Mouse (Mus musculus): ENCODE data around the gene Cst10. TPM values are rescaled to one million over a fixed set of nuclear protein-coding genes. Genes with fewer than 3 reads are reported as not detected.

The Cst10 gene
- not detected in 2 replicates for polyA plus RNA-seq (2016; fragmentation: Nextera tagmentation; extraction: Ambion mirVana)

DNA sequence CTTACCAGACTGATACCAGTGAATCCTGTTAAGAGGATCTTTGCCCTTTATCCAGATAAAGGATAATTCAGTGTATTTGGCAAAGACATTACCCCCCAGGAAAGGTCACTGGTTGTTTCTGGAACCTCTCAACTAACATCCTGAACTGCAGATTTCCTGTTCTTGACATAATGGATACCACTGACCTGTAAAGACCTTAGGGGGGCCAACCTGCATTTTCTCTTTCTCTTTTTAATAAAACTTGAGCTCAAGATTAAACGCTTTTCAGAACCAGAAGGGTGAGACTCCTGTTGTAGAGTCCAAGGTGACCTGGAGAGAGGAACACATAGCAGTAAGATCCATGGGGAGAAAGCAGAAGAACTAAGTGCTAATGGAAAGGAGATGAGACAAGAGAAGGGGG is at the start of gene Cst10:
Gene Cst10, plus strand, starts transcription at position 301 of the 400 bp plus-strand sequence.
- Histone ChIP-seq H3K27me3 (no peaks in the 10 kb centered on the region), H3K36me3 (replicated peaks) (no peaks in the 10 kb centered on the region), H3K4me1 (no peaks in the 10 kb centered on the region), H3K27ac (no peak within 1 kb of the TSS), H3K4me3 (replicated peaks) (no peak within 1 kb of the TSS), H3K4me2 (no peak within 1 kb of the TSS), H3K9ac (no peak within 1 kb of the TSS), H3K9me3 (no peaks in the 10 kb centered on the region)
- no peak for ATAC-seq (ENCODE audit: low FRiP score)
- WGBS = 87% methylated on average over 1 of the region's 1 CpGs

DNA sequence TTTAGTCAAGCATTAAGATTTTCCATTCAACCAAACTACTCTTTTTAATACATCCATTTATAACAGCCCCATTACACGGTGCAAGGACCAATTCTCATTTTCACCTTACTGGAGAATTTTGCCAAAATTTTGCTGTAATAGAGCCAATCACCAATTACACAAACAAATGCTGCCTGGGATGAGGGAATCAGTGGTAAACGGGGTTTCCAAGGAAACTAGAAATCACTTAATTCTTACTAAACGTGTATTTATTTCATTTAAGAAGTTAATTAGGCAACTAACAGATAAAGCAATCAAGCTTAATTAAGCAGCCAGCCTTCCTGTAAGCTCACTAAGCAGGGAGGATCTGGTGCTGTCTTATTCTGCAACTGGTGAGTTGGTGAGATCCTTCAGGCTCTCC is 11.9 kb upstream of the Cst10 start:
- Histone ChIP-seq H3K27ac (no peak overlapping the region), H3K4me3 (replicated peaks) (no peak overlapping the region), H3K4me1 (no peaks in the 10 kb centered on the region), H3K9ac (no peak overlapping the region), H3K27me3 (no peaks in the 10 kb centered on the region), H3K4me2 (no peak overlapping the region), H3K36me3 (replicated peaks) (no peaks in the 10 kb centered on the region), H3K9me3 (no peaks in the 10 kb centered on the region)
- 42% methylated on average over 3 of the region's 3 CpGs for WGBS
- ATAC-seq (ENCODE audit: low FRiP score) = no peak

DNA sequence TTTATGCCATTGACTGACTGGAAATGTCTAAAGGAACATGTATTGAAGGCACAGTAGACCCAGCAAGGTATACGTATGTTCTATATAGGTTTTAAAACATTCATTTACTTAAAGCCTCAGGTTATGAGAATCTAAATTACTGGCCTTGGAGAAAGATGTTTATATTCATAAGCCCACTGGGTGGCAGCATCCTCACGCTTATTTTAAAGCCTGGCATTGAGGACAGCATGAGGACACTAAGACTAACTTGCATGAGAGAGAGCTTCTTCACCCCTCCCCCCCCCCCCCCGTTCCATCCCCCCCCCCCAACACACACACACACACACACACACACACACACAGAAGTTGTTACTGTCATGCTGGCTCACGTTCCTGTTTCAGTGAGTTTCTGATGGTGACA is 17.7 kb downstream of the Cst10 start:
- Histone ChIP-seq H3K4me3 (replicated peaks) (no peak overlapping the region), H3K4me1 (no peaks in the 10 kb centered on the region), H3K27ac (no peak overlapping the region), H3K36me3 (replicated peaks) (no peaks in the 10 kb centered on the region), H3K27me3 (no peaks in the 10 kb centered on the region), H3K9ac (no peak overlapping the region), H3K4me2 (no peak overlapping the region), H3K9me3 (no peaks in the 10 kb centered on the region)
- peak; percentile 57; the same call in 1 of the 2 replicates for ATAC-seq (ENCODE audit: low FRiP score)
- 37% methylated on average over 3 of the region's 4 CpGs for WGBS
